Mouse (Mus musculus): Measurements from ENCODE around the gene Pth2. TPM values are rescaled to one million over a fixed set of nuclear protein-coding genes. Genes with fewer than 3 reads are reported as not detected.
A peak's percentile ranks its signal among the peaks of the same experiment; 100 is the strongest.

The Pth2 gene
- polyA plus RNA-seq, 1 experiment from 2014 or later: not detected

GRCm38 (mm10) chr7:45216442-45217183 is 35.8 kb downstream of the Pth2 start:
- peaks cover 69% of the 10 kb centered on the region for H3K4me1 ChIP-seq
- H3K27ac ChIP-seq (replicated peaks): peak overlapping the region; percentile 100
- under 1% methylated on average over 13 of the region's 13 CpGs for WGBS

GRCm38 (mm10) chr7:45221680-45222079 is 40.9 kb downstream of the Pth2 start:
- DNase-seq (ENCODE audit: low spot score): no peak

More at GRCm38 (mm10) chr7:45216442-45217183, 35.8 kb downstream of the Pth2 start:
- Histone ChIP-seq H3K9me3 (replicated peaks) (no peaks in the 10 kb centered on the region), H3K36me3 (peaks cover 47% of the 10 kb centered on the region), H3K27me3 (ENCODE audit: low read depth, poor library complexity, severe bottlenecking) (peaks cover 25% of the 10 kb centered on the region), H3K4me3 (peak overlapping the region; percentile 95)
- DNase-seq (ENCODE audit: low spot score): peak; percentile 94

GRCm38 (mm10) chr7:45224826-45225225 is 44.0 kb downstream of the Pth2 start:
- Histone ChIP-seq H3K4me3 (no peak overlapping the region), H3K27ac (replicated peaks) (no peak overlapping the region), H3K4me1 (peaks cover 15% of the 10 kb centered on the region), H3K27me3 (ENCODE audit: low read depth, poor library complexity, severe bottlenecking) (no peaks in the 10 kb centered on the region), H3K36me3 (peaks cover 100% of the 10 kb centered on the region), H3K9me3 (replicated peaks) (no peaks in the 10 kb centered on the region)
- DNase-seq (ENCODE audit: low spot score): no peak
- 96% methylated on average over 7 of the region's 7 CpGs for WGBS

More at GRCm38 (mm10) chr7:45221680-45222079, 40.9 kb downstream of the Pth2 start:
- WGBS: 88% methylated on average over 2 of the region's 2 CpGs
- no peaks in the 10 kb centered on the region for H3K9me3 ChIP-seq (replicated peaks)
- no peak overlapping the region for H3K27ac ChIP-seq (replicated peaks)
- peaks cover 98% of the 10 kb centered on the region for H3K36me3 ChIP-seq
- peaks cover 46% of the 10 kb centered on the region for H3K4me1 ChIP-seq
- no peak overlapping the region for H3K4me3 ChIP-seq
- no peaks in the 10 kb centered on the region for H3K27me3 ChIP-seq (ENCODE audit: low read depth, poor library complexity, severe bottlenecking)

GRCm38 (mm10) chr7:45226421-45226820 is 45.6 kb downstream of the Pth2 start:
- H3K36me3 ChIP-seq: peaks cover 99% of the 10 kb centered on the region
- H3K4me1 ChIP-seq: peaks cover under 1% of the 10 kb centered on the region; the same call in 1 of the 2 replicates
- WGBS: 94% methylated on average over 5 of the region's 5 CpGs
- H3K27ac ChIP-seq (replicated peaks): no peak overlapping the region
- H3K27me3 ChIP-seq (ENCODE audit: low read depth, poor library complexity, severe bottlenecking): no peaks in the 10 kb centered on the region
- no peak overlapping the region for H3K4me3 ChIP-seq
- DNase-seq (ENCODE audit: low spot score): no peak
- no peaks in the 10 kb centered on the region for H3K9me3 ChIP-seq (replicated peaks)

- Histone ChIP-seq H3K9me3 (replicated peaks) (no peaks in the 10 kb centered on the region), H3K4me3 (no peak overlapping the region), H3K4me1 (peaks cover 16% of the 10 kb centered on the region), H3K27ac (replicated peaks) (no peak overlapping the region), H3K36me3 (peaks cover 99% of the 10 kb centered on the region), H3K27me3 (ENCODE audit: low read depth, poor library complexity, severe bottlenecking) (peaks cover 16% of the 10 kb centered on the region)
- 95% methylated on average over 18 of the region's 18 CpGs for WGBS
- no peak for DNase-seq (ENCODE audit: low spot score)
Observed at GRCm38 (mm10) chr7:45228548-45228947, 47.8 kb downstream of the Pth2 start.

- WGBS: 92% methylated on average over 8 of the region's 8 CpGs
- Histone ChIP-seq H3K4me1 (peaks cover 21% of the 10 kb centered on the region), H3K4me3 (no peak overlapping the region), H3K27ac (replicated peaks) (no peak overlapping the region), H3K9me3 (replicated peaks) (no peaks in the 10 kb centered on the region), H3K36me3 (peaks cover 99% of the 10 kb centered on the region), H3K27me3 (ENCODE audit: low read depth, poor library complexity, severe bottlenecking) (peaks cover 18% of the 10 kb centered on the region)
- DNase-seq (ENCODE audit: low spot score): no peak
Observed at GRCm38 (mm10) chr7:45229046-45229445, 48.3 kb downstream of the Pth2 start.

GRCm38 (mm10) chr7:45229459-45230203 is 48.8 kb downstream of the Pth2 start:
- WGBS: 87% methylated on average over 7 of the region's 7 CpGs
- peaks cover 22% of the 10 kb centered on the region for H3K27me3 ChIP-seq (ENCODE audit: low read depth, poor library complexity, severe bottlenecking)
- peaks cover 95% of the 10 kb centered on the region for H3K36me3 ChIP-seq
- H3K27ac ChIP-seq (replicated peaks): no peak overlapping the region
- DNase-seq (ENCODE audit: low spot score): no peak
- peaks cover 27% of the 10 kb centered on the region for H3K4me1 ChIP-seq
- H3K4me3 ChIP-seq: no peak overlapping the region
- no peaks in the 10 kb centered on the region for H3K9me3 ChIP-seq (replicated peaks)

- no peak overlapping the region for H3K4me3 ChIP-seq
- WGBS: 90% methylated on average over 12 of the region's 12 CpGs
- H3K36me3 ChIP-seq: peaks cover 80% of the 10 kb centered on the region
- peaks cover 41% of the 10 kb centered on the region for H3K4me1 ChIP-seq
- H3K9me3 ChIP-seq (replicated peaks): no peaks in the 10 kb centered on the region
- no peak overlapping the region for H3K27ac ChIP-seq (replicated peaks)
- H3K27me3 ChIP-seq (ENCODE audit: low read depth, poor library complexity, severe bottlenecking): peaks cover 33% of the 10 kb centered on the region
- DNase-seq (ENCODE audit: low spot score): no peak
Observed at GRCm38 (mm10) chr7:45231192-45231591, 50.4 kb downstream of the Pth2 start.

Small RNA genes lying within 50 kb of the gene (microRNA-seq; reads per million reads assigned to microRNA genes)
- gene Mir7055: not detected

Other genes starting within 250 kb of the Pth2 start
- 0.11 and 0.14 TPM in 2 replicates for gene Tsks, start 237.8 kb upstream of the Pth2 start, polyA plus RNA-seq (2016; fragmentation: Nextera tagmentation; extraction: Ambion mirVana)
- 22.3 and 26.8 TPM in 2 replicates for gene Cpt1c, start 206.1 kb upstream of the Pth2 start, polyA plus RNA-seq (2016; fragmentation: Nextera tagmentation; extraction: Ambion mirVana)
- gene Prmt1, start 194.4 kb upstream of the Pth2 start, polyA plus RNA-seq (2016; fragmentation: Nextera tagmentation; extraction: Ambion mirVana): 908 and 945 TPM in 2 replicates
- 69.5 and 71.2 TPM in 2 replicates for gene Irf3, start 183.3 kb upstream of the Pth2 start, polyA plus RNA-seq (2016; fragmentation: Nextera tagmentation; extraction: Ambion mirVana)
- gene Bcl2l12, start 182.3 kb upstream of the Pth2 start, polyA plus RNA-seq (2016; fragmentation: Nextera tagmentation; extraction: Ambion mirVana): 77.4 and 78.4 TPM in 2 replicates
- gene Scaf1, start 164.6 kb upstream of the Pth2 start, polyA plus RNA-seq (2016; fragmentation: Nextera tagmentation; extraction: Ambion mirVana): 39.6 and 44.8 TPM in 2 replicates
- 22.0 and 23.6 TPM in 2 replicates for gene Rras, start 163.0 kb upstream of the Pth2 start, polyA plus RNA-seq (2016; fragmentation: Nextera tagmentation; extraction: Ambion mirVana)
- gene Prr12, start 128.1 kb upstream of the Pth2 start, polyA plus RNA-seq (2016; fragmentation: Nextera tagmentation; extraction: Ambion mirVana): 10.8 and 11.3 TPM in 2 replicates
- 63.0 and 66.7 TPM in 2 replicates for gene Nosip, start 118.6 kb upstream of the Pth2 start, polyA plus RNA-seq (2016; fragmentation: Nextera tagmentation; extraction: Ambion mirVana)
- gene Prrg2, start 118.3 kb upstream of the Pth2 start, polyA plus RNA-seq (2016; fragmentation: Nextera tagmentation; extraction: Ambion mirVana): 17.0 and 17.3 TPM in 2 replicates
- gene Rcn3, start 88.8 kb upstream of the Pth2 start, polyA plus RNA-seq (2016; fragmentation: Nextera tagmentation; extraction: Ambion mirVana): 122 and 128 TPM in 2 replicates
- 12.0 and 15.3 TPM in 2 replicates for gene Fcgrt, start 77.1 kb upstream of the Pth2 start, polyA plus RNA-seq (2016; fragmentation: Nextera tagmentation; extraction: Ambion mirVana)
- 1,493 and 1,787 TPM in 2 replicates for gene Rps11, start 56.6 kb upstream of the Pth2 start, polyA plus RNA-seq (2016; fragmentation: Nextera tagmentation; extraction: Ambion mirVana)
- gene Rpl13a, start 52.2 kb upstream of the Pth2 start, polyA plus RNA-seq (2016; fragmentation: Nextera tagmentation; extraction: Ambion mirVana): 1,083 and 1,243 TPM in 2 replicates
- gene Gm45713, start 44.8 kb upstream of the Pth2 start, polyA plus RNA-seq (2016; fragmentation: Nextera tagmentation; extraction: Ambion mirVana): 0.11 and 0.19 TPM in 2 replicates
- gene Flt3l, start 44.6 kb upstream of the Pth2 start, polyA plus RNA-seq (2016; fragmentation: Nextera tagmentation; extraction: Ambion mirVana): 1.1 and 1.4 TPM in 2 replicates
- 108 and 111 TPM in 2 replicates for gene Pih1d1, start 26.7 kb upstream of the Pth2 start, polyA plus RNA-seq (2016; fragmentation: Nextera tagmentation; extraction: Ambion mirVana)
- 45.7 and 51.2 TPM in 2 replicates for gene Aldh16a1, start 26.4 kb upstream of the Pth2 start, polyA plus RNA-seq (2016; fragmentation: Nextera tagmentation; extraction: Ambion mirVana)
- gene Slc17a7, start 17.0 kb upstream of the Pth2 start, polyA plus RNA-seq (2016; fragmentation: Nextera tagmentation; extraction: Ambion mirVana): 0.25 and 0.52 TPM in 2 replicates
- not detected in 2 replicates for gene Gfy, start 1.4 kb upstream of the Pth2 start, polyA plus RNA-seq (2016; fragmentation: Nextera tagmentation; extraction: Ambion mirVana)
- 0.73 and 0.88 TPM in 2 replicates for gene Ccdc155, start 23.9 kb downstream of the Pth2 start, polyA plus RNA-seq (2016; fragmentation: Nextera tagmentation; extraction: Ambion mirVana)
- gene Dkkl1, start 31.2 kb downstream of the Pth2 start, polyA plus RNA-seq (2016; fragmentation: Nextera tagmentation; extraction: Ambion mirVana): 0.72 and 1.4 TPM in 2 replicates
- gene Tead2, start 34.8 kb downstream of the Pth2 start, polyA plus RNA-seq (2016; fragmentation: Nextera tagmentation; extraction: Ambion mirVana): 365 and 367 TPM in 2 replicates
- 0.43 and 0.65 TPM in 2 replicates for gene Cd37, start 58.1 kb downstream of the Pth2 start, polyA plus RNA-seq (2016; fragmentation: Nextera tagmentation; extraction: Ambion mirVana)
- 0.07 TPM in 1 of 2 replicates, not detected in the other for gene Slc6a16, start 60.1 kb downstream of the Pth2 start, polyA plus RNA-seq (2016; fragmentation: Nextera tagmentation; extraction: Ambion mirVana)
- gene Slc6a21, start 96.5 kb downstream of the Pth2 start, polyA plus RNA-seq (2016; fragmentation: Nextera tagmentation; extraction: Ambion mirVana): not detected in 2 replicates
- gene Trpm4, start 152.8 kb downstream of the Pth2 start, polyA plus RNA-seq (2016; fragmentation: Nextera tagmentation; extraction: Ambion mirVana): 7.0 and 9.6 TPM in 2 replicates
- gene Hrc, start 154.3 kb downstream of the Pth2 start, polyA plus RNA-seq (2016; fragmentation: Nextera tagmentation; extraction: Ambion mirVana): 0.12 and 0.29 TPM in 2 replicates
- 6.4 and 7.4 TPM in 2 replicates for gene Ppfia3, start 186.0 kb downstream of the Pth2 start, polyA plus RNA-seq (2016; fragmentation: Nextera tagmentation; extraction: Ambion mirVana)
- gene Lin7b, start 189.6 kb downstream of the Pth2 start, polyA plus RNA-seq (2016; fragmentation: Nextera tagmentation; extraction: Ambion mirVana): 1.0 and 1.4 TPM in 2 replicates
- gene Snrnp70, start 214.7 kb downstream of the Pth2 start, polyA plus RNA-seq (2016; fragmentation: Nextera tagmentation; extraction: Ambion mirVana): 254 and 268 TPM in 2 replicates
- not detected in 2 replicates for gene Kcna7, start 224.7 kb downstream of the Pth2 start, polyA plus RNA-seq (2016; fragmentation: Nextera tagmentation; extraction: Ambion mirVana)
- 0.51 and 0.61 TPM in 2 replicates for gene Ntf5, start 232.7 kb downstream of the Pth2 start, polyA plus RNA-seq (2016; fragmentation: Nextera tagmentation; extraction: Ambion mirVana)
- not detected in 2 replicates for gene Lhb, start 239.8 kb downstream of the Pth2 start, polyA plus RNA-seq (2016; fragmentation: Nextera tagmentation; extraction: Ambion mirVana)